In the genomic region with DNA sequence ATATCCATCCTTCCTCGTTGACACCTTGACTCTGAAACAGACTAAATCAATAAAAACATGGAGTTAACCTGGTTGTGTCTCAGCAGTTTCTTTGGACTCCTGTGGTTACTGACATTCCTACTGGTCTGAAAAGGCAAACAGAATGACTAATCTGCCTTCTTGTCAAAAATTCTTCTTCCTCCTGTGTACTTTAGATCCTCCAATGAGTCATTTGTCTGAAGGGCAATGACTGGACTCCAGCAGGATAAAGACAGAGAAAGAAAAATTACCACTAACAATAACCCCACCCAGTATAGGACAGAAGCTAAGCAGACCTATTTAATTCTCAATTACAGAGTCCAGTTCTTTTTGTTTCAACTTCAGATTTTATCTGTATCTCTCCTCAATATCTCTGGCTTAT, we compare ENCODE assay signal across 35 mouse cellular contexts. TPM values are rescaled to one million over a fixed set of nuclear protein-coding genes. Genes with fewer than 3 reads are reported as not detected.
DNase-seq lines count a peak whose midpoint lies in the region; TF ChIP-seq lines count a peak whose summit lies in the region.
"Had no signal": no experiment of that assay in that cellular context is flagged by ENCODE, and none has a peak within 500 bp of the region (broad histone marks: within the 10 kb centered on the region; RNA-seq: fewer than 3 reads in every experiment).

No protein-coding gene starts in this region.

- no peak for TF ChIP-seq CTCF in spleen, adult 2 months (IDR thresholded peaks at IDR 0.05; ENCODE audit: extremely low read depth, insufficient read depth, insufficient read length, insufficient replicate concordance)
- TF ChIP-seq CTCF in C2C12 (IDR thresholded peaks at IDR 0.05; ENCODE audit: control insufficient read depth, insufficient read depth, insufficient read length): no peak
- TF ChIP-seq CTCF in cerebellum, adult 2 months (IDR thresholded peaks at IDR 0.05; ENCODE audit: borderline replicate concordance, insufficient read depth, low read depth, low read length): no peak

- H3K36me3 ChIP-seq in spleen, adult 2 months (ENCODE audit: control insufficient read depth, insufficient read depth, low read length): peaks cover 1% of the 10 kb centered on the region; the same call in 1 of the 2 replicates
- H3K36me3 ChIP-seq in C2C12 (ENCODE audit: control insufficient read depth, insufficient read depth): no peaks in the 10 kb centered on the region
- H3K36me3 ChIP-seq: embryonic facial prominence, embryonic 13.5 days; heart, embryonic 13.5 days; hindbrain, embryonic 10.5 days; hindbrain, embryonic 15.5 days; neural tube, embryonic 12.5 days had no signal

- WGBS in spleen, adult 2 months: 61% methylated on average over 1 of the region's 1 CpGs
- WGBS in cerebellum, adult 2 months: 39% methylated on average over 1 of the region's 1 CpGs

- no peak for DNase-seq in spleen, adult 2 months (ENCODE audit: low read depth in 1 of 2, low spot score in 2 of 2)
- no peak for DNase-seq in spleen, postnatal 36 days (ENCODE audit: low spot score in 2 of 2)
- peak; percentile 62 for DNase-seq in induced T-regulatory cell, adult 2 months (ENCODE audit: low read depth)
- no peak for DNase-seq in kidney, adult 8-10 months
- DNase-seq in cerebellum, adult 2 months: no peak
- no peak for DNase-seq in layer of hippocampus, postnatal 36 days
- DNase-seq: adrenal gland, postnatal 10 days; cerebellum, adult 9-11 months; heart, postnatal 14 days; liver; lung, adult 2 months; lung, postnatal 10 days; midbrain, embryonic 14.5 days; right cerebral cortex, postnatal 4 days had no signal

- no peak for TF ChIP-seq POLR2A in spleen, adult 2 months (IDR thresholded peaks at IDR 0.05; ENCODE audit: low read depth, low read length)
- no peak for TF ChIP-seq POLR2A in cerebellum, adult 2 months (IDR thresholded peaks at IDR 0.05; ENCODE audit: borderline replicate concordance, insufficient read depth, low read length)

- H3K79me2 ChIP-seq in C2C12 (ENCODE audit: control insufficient read depth, insufficient read depth): no peaks in the 10 kb centered on the region

- no peak overlapping the region for H3ac ChIP-seq in C2C12 (ENCODE audit: control insufficient read depth, insufficient read length, low read depth)

- peak overlapping the region; percentile 46; the same call in 1 of the 2 replicates for H3K27ac ChIP-seq in spleen, adult 2 months (ENCODE audit: insufficient read depth, low read length)
- no peak overlapping the region for H3K27ac ChIP-seq in cerebellum, adult 2 months (ENCODE audit: insufficient read depth, low read length)
- H3K27ac ChIP-seq: embryonic facial prominence, embryonic 13.5 days; heart, embryonic 13.5 days; hindbrain, embryonic 10.5 days; hindbrain, embryonic 15.5 days; liver, embryonic 14.5 days; macrophage; neural tube, embryonic 12.5 days had no signal

- H3K4me3 ChIP-seq in spleen, adult 2 months (ENCODE audit: extremely low read depth, insufficient read depth, insufficient read length): no peak overlapping the region
- H3K4me3 ChIP-seq in C2C12 (ENCODE audit: insufficient read depth, poor library complexity, severe bottlenecking): no peak overlapping the region
- no peak overlapping the region for H3K4me3 ChIP-seq in cerebellum, adult 2 months (replicated peaks; ENCODE audit: insufficient read depth, low read depth, low read length)
- H3K4me3 ChIP-seq: embryonic facial prominence, embryonic 13.5 days; erythroblast, embryonic 14.5 days; heart, embryonic 13.5 days; hindbrain, embryonic 10.5 days; hindbrain, embryonic 15.5 days; neural tube, embryonic 12.5 days had no signal

- peaks cover 4% of the 10 kb centered on the region for H3K4me1 ChIP-seq in spleen, adult 2 months (ENCODE audit: control insufficient read depth, insufficient read depth, insufficient read length)
- no peaks in the 10 kb centered on the region for H3K4me1 ChIP-seq in cerebellum, adult 2 months (ENCODE audit: control insufficient read depth, insufficient read depth, low read length)
- H3K4me1 ChIP-seq: embryonic facial prominence, embryonic 13.5 days had no signal

- no peaks in the 10 kb centered on the region for H3K79me3 ChIP-seq in C2C12 (ENCODE audit: low read depth)

- H3K27me3 ChIP-seq in spleen, adult 2 months (ENCODE audit: control insufficient read depth, insufficient read depth, low read length): no peaks in the 10 kb centered on the region
- no peaks in the 10 kb centered on the region for H3K27me3 ChIP-seq in C2C12 (ENCODE audit: control insufficient read depth, insufficient read depth, insufficient read length)
- no peaks in the 10 kb centered on the region; the same call in 1 of the 2 replicates for H3K27me3 ChIP-seq in cerebellum, adult 2 months (ENCODE audit: control insufficient read depth, insufficient read depth, low read length)
- H3K27me3 ChIP-seq: CH12.LX; hindbrain, embryonic 15.5 days; neural tube, embryonic 12.5 days had no signal

TF ChIP-seq in C2C12, 6 proteins besides CTCF, POLR2A, EP300 and RAD21:
- peak; percentile 88 for TF ChIP-seq FOSL1 (IDR thresholded peaks at IDR 0.05; ENCODE audit: insufficient read depth, low read length, poor library complexity, severe bottlenecking)
- TF ChIP-seq MAX (IDR thresholded peaks at IDR 0.05): no peak

RNA-seq across cellular contexts. Expression of a gene that starts 26.7 kb away (rescaled TPM):
- 9,234 and 9,806 TPM in 2 replicates for polyA plus RNA-seq in spleen, adult 2 months (2012; rRNA removed)
- 0.77 TPM for polyA plus RNA-seq in C2C12 (2012; fragmentation: generic; extraction: Trizol)
- not detected in 2 replicates for polyA plus RNA-seq in cerebellum, adult 2 months (2012; rRNA removed)
- not detected for total RNA-seq in layer of hippocampus, postnatal 36 days (2021)
- total RNA-seq: adrenal gland, postnatal 10 days; CH12.LX; ES-E14; gastrocnemius, adult 8-10 months; gastrocnemius, postnatal 4 days; heart, adult 8-10 months; heart, postnatal 14 days; left cerebral cortex, postnatal 10 days; megakaryocyte-erythroid progenitor cell, adult 5-6 weeks had no signal
- polyA plus RNA-seq: embryonic facial prominence, embryonic 13.5 days; erythroblast, embryonic 14.5 days; forebrain, embryonic 11.5 days; forebrain, embryonic 16.5 days; heart, embryonic 13.5 days; hindbrain, embryonic 10.5 days; hindbrain, embryonic 15.5 days; kidney, embryonic 14.5 days; limb, embryonic 11.5 days; macrophage; midbrain, embryonic 14.5 days; neural tube, embryonic 12.5 days; stomach, embryonic 14.5 days had no signal

RNA-seq across cellular contexts. Expression of a gene that starts 57.0 kb away (rescaled TPM):
- 7.2 and 7.5 TPM in 2 replicates for polyA plus RNA-seq in spleen, adult 2 months (2012; rRNA removed)
- polyA plus RNA-seq in C2C12 (2012; fragmentation: generic; extraction: Trizol): 13.0 TPM
- 21.7 and 27.4 TPM in 2 replicates for polyA plus RNA-seq in cerebellum, adult 2 months (2012; rRNA removed)
- 10 to 100 TPM; 67.7 to 71.2 TPM for total RNA-seq in layer of hippocampus, postnatal 36 days (2021)
- total RNA-seq: CH12.LX had no signal

Comparison
In these comparisons a context has a peak if more than half of its experiments do, and no peak if none do; other contexts are left out.
1. RNA of a gene that starts 26.7 kb away (polyA plus RNA-seq): 9,234 to 9,806 TPM in spleen, adult 2 months; 0.77 TPM in C2C12 (single experiment) and not detected in cerebellum, adult 2 months; every median in the first group is over 1,000 times any median in the second.